Mouse (Mus musculus): ENCODE data around the gene Col4a3bp. TPM values are rescaled to one million over a fixed set of nuclear protein-coding genes. Genes with fewer than 3 reads are reported as not detected.

The Col4a3bp gene
- polyA plus RNA-seq, 1 experiment from 2014 or later, result 10.7 TPM

DNA sequence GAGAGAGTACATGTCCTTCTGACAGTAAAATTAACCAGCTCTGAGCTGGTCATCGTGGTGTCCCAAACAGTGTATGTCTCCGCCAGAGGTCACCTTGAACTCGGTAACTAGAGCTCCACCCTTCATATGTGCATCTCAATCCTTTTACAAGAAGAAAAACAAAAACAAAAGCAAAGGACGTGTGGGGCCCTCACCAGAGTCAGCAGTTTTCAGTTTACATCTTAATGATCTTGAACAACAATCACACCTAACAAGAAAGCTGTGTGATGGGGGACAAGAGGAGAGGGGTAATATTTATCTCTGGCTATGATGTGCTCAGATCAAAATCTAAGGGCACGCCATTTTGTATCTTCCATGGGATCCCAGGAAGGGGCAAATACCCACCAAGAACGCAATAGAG, 133.3 kb downstream of the Col4a3bp start:
- TF ChIP-seq CTCF (IDR thresholded peaks at IDR 0.05; ENCODE audit: low read depth), result no peak
- WGBS, result 75% methylated on average over 6 of the region's 6 CpGs
- Histone ChIP-seq H3K4me2 (no peak overlapping the region), H3K36me3 (ENCODE audit: insufficient read depth) (no peaks in the 10 kb centered on the region), H3K4me3 (ENCODE audit: low read depth, low read length) (no peak overlapping the region), H3K27me3 (ENCODE audit: insufficient read depth, low read length) (no peaks in the 10 kb centered on the region), H3K9me3 (ENCODE audit: low read depth, low read length) (no peaks in the 10 kb centered on the region), H3K9ac (no peak overlapping the region), H3K27ac (ENCODE audit: low read depth) (no peak overlapping the region), H3K4me1 (ENCODE audit: insufficient read depth) (no peaks in the 10 kb centered on the region)
- ATAC-seq (ENCODE audit: insufficient read depth) (no peak), DNase-seq (no peak)

- H3K9me3 ChIP-seq (ENCODE audit: low read depth, low read length), result no peaks in the 10 kb centered on the region
- ATAC-seq (ENCODE audit: insufficient read depth), result no peak
- H3K27me3 ChIP-seq (ENCODE audit: insufficient read depth, low read length), result no peaks in the 10 kb centered on the region
- H3K9ac ChIP-seq, result no peak overlapping the region
- no peak overlapping the region for H3K4me3 ChIP-seq (ENCODE audit: low read depth, low read length)
- WGBS, result 65% methylated on average over 1 of the region's 1 CpGs
- DNase-seq, result no peak
- no peak overlapping the region for H3K4me2 ChIP-seq
- no peak overlapping the region for H3K27ac ChIP-seq (ENCODE audit: low read depth)
- no peaks in the 10 kb centered on the region for H3K36me3 ChIP-seq (ENCODE audit: insufficient read depth)
- H3K4me1 ChIP-seq (ENCODE audit: insufficient read depth), result no peaks in the 10 kb centered on the region
- TF ChIP-seq CTCF (IDR thresholded peaks at IDR 0.05; ENCODE audit: low read depth), result no peak
Measured at GRCm38 (mm10) chr13:96677071-96677470, 134.7 kb downstream of the Col4a3bp start.

GRCm38 (mm10) chr13:96678616-96679015, 136.2 kb downstream of the Col4a3bp start:
- Histone ChIP-seq H3K27ac (ENCODE audit: low read depth) (no peak overlapping the region), H3K9ac (no peak overlapping the region), H3K9me3 (ENCODE audit: low read depth, low read length) (no peaks in the 10 kb centered on the region), H3K4me2 (no peak overlapping the region), H3K4me3 (ENCODE audit: low read depth, low read length) (no peak overlapping the region), H3K4me1 (ENCODE audit: insufficient read depth) (no peaks in the 10 kb centered on the region), H3K27me3 (ENCODE audit: insufficient read depth, low read length) (no peaks in the 10 kb centered on the region), H3K36me3 (ENCODE audit: insufficient read depth) (no peaks in the 10 kb centered on the region)
- 75% methylated on average over 6 of the region's 6 CpGs for WGBS
- ATAC-seq (ENCODE audit: insufficient read depth), result no peak
- no peak for DNase-seq
- no peak for TF ChIP-seq CTCF (IDR thresholded peaks at IDR 0.05; ENCODE audit: low read depth)

DNA sequence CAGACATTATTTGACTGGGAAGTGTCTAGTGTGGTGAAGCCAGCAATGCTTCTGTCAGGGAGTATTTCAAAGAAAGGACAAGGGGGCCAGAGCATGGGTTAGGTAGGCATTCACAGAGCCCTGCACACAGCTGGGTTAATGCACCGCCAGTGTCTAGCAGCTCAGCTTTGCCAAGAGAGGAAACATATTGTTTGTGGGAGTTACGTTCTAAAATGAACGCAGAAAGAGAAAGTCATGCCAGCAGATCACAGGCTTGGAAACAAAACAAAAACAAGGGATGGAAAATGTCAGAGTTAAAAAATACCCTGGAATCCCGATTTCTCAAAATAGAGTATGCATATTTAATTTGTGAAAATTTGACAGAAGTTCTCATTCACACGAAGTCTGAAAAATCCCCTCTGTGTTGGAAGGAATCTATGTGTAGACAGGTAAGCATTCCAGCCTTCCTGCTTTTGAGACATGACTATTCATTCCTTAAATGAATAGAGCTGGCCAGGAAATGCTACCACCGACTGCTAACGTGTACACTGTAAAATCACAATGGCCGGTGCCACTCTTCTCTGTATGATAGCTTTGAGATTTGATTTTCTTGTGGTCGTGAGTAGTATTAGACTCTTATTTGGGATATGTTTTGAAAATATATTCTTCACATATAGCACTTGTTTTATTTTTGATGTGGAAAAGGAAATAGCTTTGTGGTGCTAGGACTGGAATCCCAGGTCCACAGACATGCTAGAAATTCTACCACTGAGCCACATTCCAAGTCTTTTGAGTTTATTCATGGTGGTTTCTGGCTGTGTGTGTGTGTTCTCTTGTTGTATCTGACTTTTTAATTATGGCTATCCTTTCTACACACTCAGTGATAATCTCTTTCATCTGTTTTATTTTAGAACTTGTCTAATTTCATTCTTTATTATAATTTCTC, 138.0 kb downstream of the Col4a3bp start:
- DNase-seq (peak; percentile 24), ATAC-seq (ENCODE audit: insufficient read depth) (no peak)
- no peak for TF ChIP-seq CTCF (IDR thresholded peaks at IDR 0.05; ENCODE audit: low read depth)
- H3K27me3 ChIP-seq (ENCODE audit: insufficient read depth, low read length), result no peaks in the 10 kb centered on the region
- H3K4me1 ChIP-seq (ENCODE audit: insufficient read depth), result no peaks in the 10 kb centered on the region
- H3K4me2 ChIP-seq, result no peak overlapping the region
- WGBS, result 62% methylated on average over 9 of the region's 9 CpGs
- H3K36me3 ChIP-seq (ENCODE audit: insufficient read depth), result no peaks in the 10 kb centered on the region
- no peak overlapping the region for H3K27ac ChIP-seq (ENCODE audit: low read depth)
- H3K9me3 ChIP-seq (ENCODE audit: low read depth, low read length), result no peaks in the 10 kb centered on the region
- no peak overlapping the region for H3K9ac ChIP-seq
- no peak overlapping the region for H3K4me3 ChIP-seq (ENCODE audit: low read depth, low read length)

DNA sequence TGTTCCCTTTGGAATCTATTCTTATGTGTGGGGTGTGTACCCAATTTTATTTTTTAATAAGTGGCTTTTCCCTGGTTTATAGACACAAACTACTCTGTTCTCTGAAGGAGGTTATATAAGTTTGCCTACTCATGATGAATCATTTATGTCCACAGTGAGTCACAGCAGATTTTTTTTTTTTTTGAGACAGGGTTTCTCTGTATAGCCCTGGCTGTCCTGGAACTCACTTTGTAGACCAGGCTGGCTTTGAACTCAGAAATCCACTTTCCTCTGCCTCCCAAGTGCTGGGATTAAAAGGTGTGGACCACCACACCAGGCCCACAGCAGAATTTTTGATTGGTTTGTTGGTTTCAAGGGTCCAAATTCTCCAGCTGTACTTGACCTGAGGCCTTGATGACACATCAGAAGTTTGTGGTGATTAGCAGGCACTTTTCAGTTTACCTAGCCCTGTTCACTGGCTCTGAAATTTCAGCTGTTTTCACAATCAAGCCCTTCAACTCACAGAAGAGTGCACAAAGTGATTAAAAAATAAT, 138.7 kb downstream of the Col4a3bp start:
- no peak overlapping the region for H3K4me3 ChIP-seq (ENCODE audit: low read depth, low read length)
- no peak overlapping the region for H3K27ac ChIP-seq (ENCODE audit: low read depth)
- ATAC-seq (ENCODE audit: insufficient read depth) (no peak), DNase-seq (no peak)
- no peak for TF ChIP-seq CTCF (IDR thresholded peaks at IDR 0.05; ENCODE audit: low read depth)
- H3K4me1 ChIP-seq (ENCODE audit: insufficient read depth), result no peaks in the 10 kb centered on the region
- H3K9me3 ChIP-seq (ENCODE audit: low read depth, low read length), result no peaks in the 10 kb centered on the region
- no peaks in the 10 kb centered on the region for H3K27me3 ChIP-seq (ENCODE audit: insufficient read depth, low read length)
- no peak overlapping the region for H3K4me2 ChIP-seq
- H3K9ac ChIP-seq, result no peak overlapping the region
- no peaks in the 10 kb centered on the region for H3K36me3 ChIP-seq (ENCODE audit: insufficient read depth)

GRCm38 (mm10) chr13:96684779-96685178, 142.4 kb downstream of the Col4a3bp start:
- Histone ChIP-seq H3K4me3 (ENCODE audit: low read depth, low read length) (no peak overlapping the region), H3K4me2 (no peak overlapping the region), H3K27me3 (ENCODE audit: insufficient read depth, low read length) (no peaks in the 10 kb centered on the region), H3K4me1 (ENCODE audit: insufficient read depth) (no peaks in the 10 kb centered on the region), H3K9ac (no peak overlapping the region), H3K27ac (ENCODE audit: low read depth) (no peak overlapping the region), H3K36me3 (ENCODE audit: insufficient read depth) (no peaks in the 10 kb centered on the region), H3K9me3 (ENCODE audit: low read depth, low read length) (no peaks in the 10 kb centered on the region)
- no peak for DNase-seq
- no peak for ATAC-seq (ENCODE audit: insufficient read depth)
- 67% methylated on average over 5 of the region's 5 CpGs for WGBS
- no peak for TF ChIP-seq CTCF (IDR thresholded peaks at IDR 0.05; ENCODE audit: low read depth)

DNA sequence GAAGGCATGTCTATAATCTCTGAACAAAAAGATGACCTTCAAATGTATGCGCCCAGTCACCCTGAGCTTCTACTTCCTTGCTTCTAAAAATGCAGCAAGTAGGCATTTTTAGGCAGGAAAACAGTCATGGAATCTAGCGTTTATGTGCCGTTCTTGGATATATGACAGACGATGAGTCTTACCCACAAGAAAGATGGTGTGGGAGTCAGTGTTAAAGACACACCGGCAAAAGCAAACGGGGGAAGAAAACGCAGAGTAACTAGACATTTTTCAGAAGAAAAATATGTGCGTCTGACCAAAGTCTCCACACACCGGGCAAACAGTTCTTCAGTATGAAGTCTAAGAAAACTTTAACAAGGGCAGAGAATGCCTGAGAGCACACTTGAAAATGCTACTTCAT, 144.8 kb downstream of the Col4a3bp start:
- H3K36me3 ChIP-seq (ENCODE audit: insufficient read depth), result no peaks in the 10 kb centered on the region
- 63% methylated on average over 9 of the region's 9 CpGs for WGBS

More for the DNA sequence above, 144.8 kb downstream of the Col4a3bp start:
- Histone ChIP-seq H3K9ac (no peak overlapping the region), H3K4me2 (no peak overlapping the region), H3K4me3 (ENCODE audit: low read depth, low read length) (no peak overlapping the region), H3K9me3 (ENCODE audit: low read depth, low read length) (no peaks in the 10 kb centered on the region), H3K4me1 (ENCODE audit: insufficient read depth) (no peaks in the 10 kb centered on the region), H3K27me3 (ENCODE audit: insufficient read depth, low read length) (no peaks in the 10 kb centered on the region), H3K27ac (ENCODE audit: low read depth) (no peak overlapping the region)
- TF ChIP-seq CTCF (IDR thresholded peaks at IDR 0.05; ENCODE audit: low read depth), result no peak
- no peak for ATAC-seq (ENCODE audit: insufficient read depth)
- DNase-seq, result no peak

Other genes with a start within 250 kb of the Col4a3bp start
- 18.1 and 18.3 TPM in 2 replicates for gene Poc5, start 154.3 kb upstream of the Col4a3bp start, polyA plus RNA-seq (2014; fragmentation: Nextera tagmentation; extraction: Ambion mirVana)
- not detected in 2 replicates for gene Ankdd1b, start 71.4 kb upstream of the Col4a3bp start, polyA plus RNA-seq (2014; fragmentation: Nextera tagmentation; extraction: Ambion mirVana)
- gene Gm17622, start 51.9 kb upstream of the Col4a3bp start, polyA plus RNA-seq (2014; fragmentation: Nextera tagmentation; extraction: Ambion mirVana), result not detected in 2 replicates
- 10.2 and 11.3 TPM in 2 replicates for gene Polk, start within 50 bp of the Col4a3bp start, polyA plus RNA-seq (2014; fragmentation: Nextera tagmentation; extraction: Ambion mirVana)
- gene Hmgcr, start 128.3 kb downstream of the Col4a3bp start, polyA plus RNA-seq (2014; fragmentation: Nextera tagmentation; extraction: Ambion mirVana), result 73.8 and 75.0 TPM in 2 replicates
- not detected in 2 replicates for gene Ankrd31, start 205.7 kb downstream of the Col4a3bp start, polyA plus RNA-seq (2014; fragmentation: Nextera tagmentation; extraction: Ambion mirVana)